Mouse (Mus musculus): ENCODE results near the gene Mat2a. TPM values are rescaled to one million over a fixed set of nuclear protein-coding genes. Genes with fewer than 3 reads are reported as not detected.

Gene Mat2a
- total and polyA plus RNA-seq, 3 experiments, result 319 to 3,179 (median 357) TPM

- peak within 1 kb of the TSS; percentile 71 to 77 for H3K4me3 ChIP-seq (ENCODE audit: control insufficient read depth in 1 of 2, insufficient read depth in 1 of 2, low read depth in 2 of 2, low read length in 2 of 2)
- TF ChIP-seq TBP (IDR thresholded peaks at IDR 0.05; ENCODE audit: low read depth, low read length), result no peak
- no peak for TF ChIP-seq ZKSCAN1 (IDR thresholded peaks at IDR 0.05; ENCODE audit: low read depth, low read length)
- no peak for TF ChIP-seq BHLHE40 (IDR thresholded peaks at IDR 0.05; ENCODE audit: borderline replicate concordance, low read depth, low read length)
- no peak for TF ChIP-seq MYC (IDR thresholded peaks at IDR 0.05; ENCODE audit: low read depth, low read length)
- no peak for TF ChIP-seq ZMIZ1 (IDR thresholded peaks at IDR 0.05; ENCODE audit: low read depth, low read length)
- TF ChIP-seq RAD21 (IDR thresholded peaks at IDR 0.05; ENCODE audit: low read depth, low read length), result no peak
- 0 out of 2 replicates have a peak, but pooled peaks have one; percentile 54 for TF ChIP-seq UBTF (IDR thresholded peaks at IDR 0.05; ENCODE audit: borderline replicate concordance, insufficient read depth, low read depth, low read length)
- peak; percentile 8; the same call in 1 of the 2 replicates for TF ChIP-seq POLR2AphosphoS5 (IDR thresholded peaks at IDR 0.05; ENCODE audit: borderline replicate concordance, low read depth, low read length)
- TF ChIP-seq NELFE (IDR thresholded peaks at IDR 0.05; ENCODE audit: low read depth, low read length), result no peak
- TF ChIP-seq RCOR1 (IDR thresholded peaks at IDR 0.05; ENCODE audit: low read depth, low read length), result no peak
- no peak for TF ChIP-seq EP300 (IDR thresholded peaks at IDR 0.05; ENCODE audit: low read depth in 1 of 2, low read length in 2 of 2)
- no peak for TF ChIP-seq KAT2A (conservative IDR thresholded peaks at IDR 0.05; ENCODE audit: low read depth, low read length)
- peak; percentile 72 to 73; a peak in 3 of 4 replicates for TF ChIP-seq POLR2A (IDR thresholded peaks at IDR 0.05; ENCODE audit: control insufficient read depth in 1 of 2, insufficient read depth in 1 of 2, low read depth in 1 of 2, low read length in 2 of 2, poor library complexity in 1 of 2)
- TF ChIP-seq SIN3A (IDR thresholded peaks at IDR 0.05; ENCODE audit: low read length), result no peak
- TF ChIP-seq CHD2 (IDR thresholded peaks at IDR 0.05; ENCODE audit: low read length), result no peak
- no peak for TF ChIP-seq MYB (IDR thresholded peaks at IDR 0.05; ENCODE audit: low read depth, low read length)
- TF ChIP-seq GATA1 (IDR thresholded peaks at IDR 0.05; ENCODE audit: low read depth, low read length), result no peak
- peak within 1 kb of the TSS; percentile 99 for H3K27ac ChIP-seq (ENCODE audit: control insufficient read depth, low read depth, low read length)
- DNase-seq (ENCODE audit: low read depth, low spot score), result peak; percentile 83
- H3K4me1 ChIP-seq (ENCODE audit: control insufficient read depth in 1 of 2, insufficient read depth in 2 of 2, low read length in 2 of 2), result peaks cover 0 to 48% of the 10 kb centered on the region in 2 experiments; a peak in 3 of 4 replicates
- no peaks in the 10 kb centered on the region for H3K9me3 ChIP-seq (replicated peaks; ENCODE audit: insufficient read depth, low read length)
- peaks cover 2 to 48% of the 10 kb centered on the region in 2 experiments; a peak in 3 of 4 replicates for H3K36me3 ChIP-seq (ENCODE audit: control insufficient read depth in 1 of 2, insufficient read depth in 2 of 2, low read length in 2 of 2)
- peak within 1 kb of the TSS; percentile 96 for H3K9ac ChIP-seq (ENCODE audit: control insufficient read depth, low read depth, low read length, poor library complexity, severe bottlenecking)
- H3K79me2 ChIP-seq (ENCODE audit: control insufficient read depth, insufficient read depth, low read length, poor library complexity), result peaks cover 60% of the 10 kb centered on the region
- H3K27me3 ChIP-seq (ENCODE audit: control insufficient read depth in 1 of 2, insufficient read depth in 2 of 2, low read length in 2 of 2), result no peaks in the 10 kb centered on the region
Measured at GRCm38 (mm10) chr6:72389941-72390771, 49.2 kb downstream of the Mat2a start, which contains the start of gene Vamp8. TSS of gene Vamp8 (minus strand) at chr6:72390703.

- TF ChIP-seq GATA1 (IDR thresholded peaks at IDR 0.05; ENCODE audit: low read depth, low read length), result peak; percentile 97
- peak in 1 of 2 experiments; percentile 17; a peak in 1 of 4 replicates for TF ChIP-seq POLR2A (IDR thresholded peaks at IDR 0.05; ENCODE audit: control insufficient read depth in 1 of 2, insufficient read depth in 1 of 2, low read depth in 1 of 2, low read length in 2 of 2, poor library complexity in 1 of 2)
- no peak for TF ChIP-seq BHLHE40 (IDR thresholded peaks at IDR 0.05; ENCODE audit: borderline replicate concordance, low read depth, low read length)
- TF ChIP-seq TBP (IDR thresholded peaks at IDR 0.05; ENCODE audit: low read depth, low read length), result peak; percentile 97
- peak; percentile 49; the same call in 1 of the 2 replicates for TF ChIP-seq POLR2AphosphoS5 (IDR thresholded peaks at IDR 0.05; ENCODE audit: borderline replicate concordance, low read depth, low read length)
- no peak for TF ChIP-seq CHD2 (IDR thresholded peaks at IDR 0.05; ENCODE audit: low read length)
- TF ChIP-seq ZMIZ1 (IDR thresholded peaks at IDR 0.05; ENCODE audit: low read depth, low read length), result no peak
- TF ChIP-seq HCFC1 (IDR thresholded peaks at IDR 0.05; ENCODE audit: low read depth, low read length), result no peak
- TF ChIP-seq TAL1 (IDR thresholded peaks at IDR 0.05; ENCODE audit: low read length), result peak; percentile 99
- no peak for TF ChIP-seq CHD1 (IDR thresholded peaks at IDR 0.05; ENCODE audit: low read depth, low read length)
- no peak for TF ChIP-seq RAD21 (IDR thresholded peaks at IDR 0.05; ENCODE audit: low read depth, low read length)
- no peak for TF ChIP-seq NELFE (IDR thresholded peaks at IDR 0.05; ENCODE audit: low read depth, low read length)
- no peak for TF ChIP-seq USF2 (IDR thresholded peaks at IDR 0.05; ENCODE audit: borderline replicate concordance in 1 of 2, insufficient read depth in 1 of 2, low read depth in 1 of 2, low read length in 2 of 2)
- TF ChIP-seq MAZ (IDR thresholded peaks at IDR 0.05; ENCODE audit: low read depth, low read length), result no peak
- TF ChIP-seq NRF1 (IDR thresholded peaks at IDR 0.05; ENCODE audit: insufficient read depth, low read depth, low read length, poor library complexity, severe bottlenecking), result no peak
- TF ChIP-seq ELF1 (IDR thresholded peaks at IDR 0.05; ENCODE audit: low read depth, low read length), result no peak
- no peak for TF ChIP-seq JUND (IDR thresholded peaks at IDR 0.05; ENCODE audit: low read depth, low read length)
- TF ChIP-seq CTCF (IDR thresholded peaks at IDR 0.05 in 2 of 3, conservative IDR thresholded peaks at IDR 0.05 in 1 of 3; ENCODE audit: control insufficient read depth in 1 of 3, insufficient read depth in 1 of 3, low read depth in 2 of 3, low read length in 3 of 3, poor library complexity in 1 of 3, severe bottlenecking in 1 of 3), result no peak
- TF ChIP-seq UBTF (IDR thresholded peaks at IDR 0.05; ENCODE audit: borderline replicate concordance, insufficient read depth, low read depth, low read length), result peak; percentile 98; the same call in 1 of the 2 replicates
- H3K4me3 ChIP-seq (ENCODE audit: control insufficient read depth in 1 of 2, insufficient read depth in 1 of 2, low read depth in 2 of 2, low read length in 2 of 2), result peak overlapping the region; percentile 2 to 77
- peaks cover 2 to 53% of the 10 kb centered on the region in 2 experiments; a peak in 3 of 4 replicates for H3K36me3 ChIP-seq (ENCODE audit: control insufficient read depth in 1 of 2, insufficient read depth in 2 of 2, low read length in 2 of 2)
- peak overlapping the region; percentile 99 for H3K27ac ChIP-seq (ENCODE audit: control insufficient read depth, low read depth, low read length)
- H3K9ac ChIP-seq (ENCODE audit: control insufficient read depth, low read depth, low read length, poor library complexity, severe bottlenecking), result peak overlapping the region; percentile 96
- peaks cover 63% of the 10 kb centered on the region for H3K79me2 ChIP-seq (ENCODE audit: control insufficient read depth, insufficient read depth, low read length, poor library complexity)
- peaks cover 0 to 52% of the 10 kb centered on the region in 2 experiments; a peak in 3 of 4 replicates for H3K4me1 ChIP-seq (ENCODE audit: control insufficient read depth in 1 of 2, insufficient read depth in 2 of 2, low read length in 2 of 2)
- H3K27me3 ChIP-seq (ENCODE audit: control insufficient read depth in 1 of 2, insufficient read depth in 2 of 2, low read length in 2 of 2), result no peaks in the 10 kb centered on the region
- peak; percentile 98 for DNase-seq (ENCODE audit: low read depth, low spot score)
- no peaks in the 10 kb centered on the region for H3K9me3 ChIP-seq (replicated peaks; ENCODE audit: insufficient read depth, low read length)
Measured at GRCm38 (mm10) chr6:72389471-72389940, 49.9 kb downstream of the Mat2a start.

Data from MEL (cell line).